Mouse (Mus musculus): ENCODE results near the gene Ppp6c. TPM values are rescaled to one million over a fixed set of nuclear protein-coding genes. Genes with fewer than 3 reads are reported as not detected.

Ppp6c gene
- polyA plus RNA-seq, 1 experiment, result 24.1 TPM

DNA sequence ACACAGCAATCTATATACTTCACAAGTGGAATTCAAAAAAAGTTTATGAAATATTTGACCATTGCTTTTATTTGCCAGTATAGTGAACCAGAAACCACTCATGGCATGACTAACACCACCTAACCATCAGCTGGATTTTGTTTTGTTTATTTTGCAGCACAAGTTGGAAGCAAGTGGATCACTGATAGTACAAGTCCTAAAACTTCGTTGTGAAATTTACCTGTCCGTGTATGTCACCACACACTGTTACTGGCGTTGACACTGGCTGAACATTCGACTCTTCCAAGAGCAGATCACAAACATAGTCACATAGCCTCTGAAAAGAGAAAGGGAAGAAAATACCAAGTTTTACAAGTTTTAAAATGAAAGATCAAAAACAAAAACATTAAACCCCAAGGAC is 15.5 kb downstream of the Ppp6c start:
- Histone ChIP-seq H3K4me3 (replicated peaks; ENCODE audit: extremely low read depth, low read depth, low read length) (no peak overlapping the region), H3K4me1 (ENCODE audit: control insufficient read depth, insufficient read depth, low read length) (no peaks in the 10 kb centered on the region; the same call in 1 of the 2 replicates)
- DNase-seq, result no peak
- TF ChIP-seq POLR2A (IDR thresholded peaks at IDR 0.05; ENCODE audit: borderline replicate concordance, extremely low read depth, low read depth, low read length) (no peak), CTCF (IDR thresholded peaks at IDR 0.05; ENCODE audit: insufficient read depth, low read length) (no peak)
- WGBS, result 74% methylated on average over 4 of the region's 4 CpGs

DNA sequence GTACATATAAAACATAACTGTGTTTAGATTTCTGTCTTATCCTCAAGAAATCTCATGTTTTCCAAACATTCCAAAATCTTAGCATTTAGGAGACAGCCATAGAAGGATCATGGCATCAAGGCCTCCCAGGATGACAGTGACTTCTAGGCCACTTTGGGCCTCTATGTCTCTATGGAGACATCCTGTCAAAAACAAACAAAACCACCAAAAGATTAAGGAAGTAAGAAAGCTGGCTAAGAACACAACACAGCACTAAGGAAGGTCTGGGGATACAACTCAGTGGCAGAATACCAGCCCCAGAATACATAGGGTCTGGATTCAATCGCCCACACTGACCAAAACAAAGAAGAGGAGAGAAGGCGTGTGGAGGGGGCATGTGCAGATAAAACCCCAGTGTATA is 22.9 kb downstream of the Ppp6c start:
- DNase-seq, result no peak
- Histone ChIP-seq H3K4me3 (replicated peaks; ENCODE audit: extremely low read depth, low read depth, low read length) (no peak overlapping the region), H3K4me1 (ENCODE audit: control insufficient read depth, insufficient read depth, low read length) (no peaks in the 10 kb centered on the region)
- TF ChIP-seq CTCF (IDR thresholded peaks at IDR 0.05; ENCODE audit: insufficient read depth, low read length) (no peak), POLR2A (IDR thresholded peaks at IDR 0.05; ENCODE audit: borderline replicate concordance, extremely low read depth, low read depth, low read length) (no peak)
- whole genome bisulfite sequencing, result 86% methylated on average over 2 of the region's 2 CpGs

DNA sequence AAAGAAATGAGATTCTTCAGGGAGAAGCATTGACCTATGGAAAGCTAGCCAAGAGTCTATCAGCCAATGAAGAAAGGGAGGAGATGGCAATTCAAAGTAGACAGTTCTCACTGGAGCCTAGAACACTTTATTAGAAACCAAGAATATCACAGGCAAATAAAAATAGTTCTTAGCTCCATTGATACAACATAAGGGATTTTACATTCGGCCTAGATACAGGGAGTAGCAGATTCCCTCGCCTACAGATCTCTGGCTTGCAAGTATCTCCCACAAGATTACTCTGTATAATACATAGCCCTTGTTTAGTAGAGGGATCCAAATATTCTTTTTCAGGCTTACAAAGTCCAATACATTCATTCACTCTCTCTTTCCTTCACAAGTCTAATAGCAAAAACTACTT is 31.4 kb downstream of the Ppp6c start:
- peaks cover 2% of the 10 kb centered on the region for H3K4me1 ChIP-seq (ENCODE audit: control insufficient read depth, insufficient read depth, low read length)
- no peak overlapping the region for H3K4me3 ChIP-seq (replicated peaks; ENCODE audit: extremely low read depth, low read depth, low read length)
- TF ChIP-seq CTCF (IDR thresholded peaks at IDR 0.05; ENCODE audit: insufficient read depth, low read length) (no peak), POLR2A (IDR thresholded peaks at IDR 0.05; ENCODE audit: borderline replicate concordance, extremely low read depth, low read depth, low read length) (no peak)
- DNase-seq, result no peak
- 98% methylated on average over 2 of the region's 2 CpGs for WGBS

DNA sequence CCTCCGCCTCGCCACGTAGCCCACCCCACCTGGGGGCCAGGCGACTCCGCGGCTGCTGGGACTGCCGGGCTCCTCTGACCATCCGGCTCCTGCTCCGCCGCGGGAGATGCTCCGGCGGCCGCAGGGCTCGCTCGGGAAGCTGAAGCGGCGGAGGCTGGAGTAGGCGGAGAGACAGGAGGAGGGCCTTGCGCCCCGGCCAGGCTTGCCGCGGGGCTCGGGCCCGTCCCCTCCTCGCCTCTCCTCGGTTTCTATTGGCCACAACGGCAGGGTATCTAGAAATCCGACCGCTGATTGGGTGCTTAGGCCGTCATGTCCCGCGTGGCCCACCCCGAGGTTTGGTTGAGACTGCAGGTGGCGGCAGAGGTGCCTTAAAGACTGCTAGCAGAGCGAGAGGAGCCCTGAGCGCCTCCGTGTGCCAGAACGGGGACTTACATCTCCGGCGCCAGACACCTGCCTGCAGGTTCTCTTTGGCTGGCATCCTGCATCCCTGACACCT is 35.6 kb downstream of the Ppp6c start, which contains the start of gene Scai:
Scai (minus strand) TSS at position 174 of the 496 bp plus-strand sequence.
- DNase-seq, result peak; percentile 95
- peak; percentile 71 for TF ChIP-seq CTCF (IDR thresholded peaks at IDR 0.05; ENCODE audit: insufficient read depth, low read length)
- TF ChIP-seq POLR2A (IDR thresholded peaks at IDR 0.05; ENCODE audit: borderline replicate concordance, extremely low read depth, low read depth, low read length), result no peak
- Histone ChIP-seq H3K4me3 (replicated peaks; ENCODE audit: extremely low read depth, low read depth, low read length) (peak within 1 kb of the TSS; percentile 76), H3K4me1 (ENCODE audit: control insufficient read depth, insufficient read depth, low read length) (peaks cover 4% of the 10 kb centered on the region)
- under 1% methylated on average over 41 of the region's 41 CpGs for WGBS

DNA sequence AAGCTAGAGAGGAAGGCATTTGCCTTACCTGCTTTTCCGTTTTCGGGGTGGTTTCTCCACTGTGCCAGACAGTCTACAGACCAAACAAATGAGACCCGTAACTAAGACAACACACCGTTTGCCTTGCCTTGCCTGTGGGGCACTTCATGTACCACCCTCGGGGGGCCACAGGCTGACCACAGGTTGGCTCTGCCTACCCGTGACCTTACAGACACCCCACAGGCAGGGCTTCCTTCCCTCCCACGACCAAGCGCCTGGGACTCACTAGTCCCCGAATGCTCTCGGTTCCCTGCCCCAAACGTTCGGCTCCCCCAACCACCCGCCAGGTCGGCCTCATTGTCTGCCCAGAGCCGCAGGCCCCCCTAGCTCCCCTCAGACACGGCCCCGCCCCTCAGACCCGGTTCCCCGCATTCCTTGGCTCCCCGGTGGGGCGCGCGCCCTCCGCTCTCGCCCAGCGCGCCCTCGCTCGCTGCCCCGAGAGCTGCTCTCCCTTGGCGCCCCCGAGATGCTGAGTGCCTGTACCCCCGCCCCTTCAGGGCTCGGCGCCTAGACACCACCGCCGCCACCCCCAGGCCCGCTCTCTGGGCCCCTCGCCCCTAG is 36.2 kb downstream of the Ppp6c start:
- WGBS, result under 1% methylated on average over 34 of the region's 39 CpGs
- TF ChIP-seq CTCF (IDR thresholded peaks at IDR 0.05; ENCODE audit: insufficient read depth, low read length), result no peak
- TF ChIP-seq POLR2A (IDR thresholded peaks at IDR 0.05; ENCODE audit: borderline replicate concordance, extremely low read depth, low read depth, low read length), result no peak
- DNase-seq, result no peak

DNA sequence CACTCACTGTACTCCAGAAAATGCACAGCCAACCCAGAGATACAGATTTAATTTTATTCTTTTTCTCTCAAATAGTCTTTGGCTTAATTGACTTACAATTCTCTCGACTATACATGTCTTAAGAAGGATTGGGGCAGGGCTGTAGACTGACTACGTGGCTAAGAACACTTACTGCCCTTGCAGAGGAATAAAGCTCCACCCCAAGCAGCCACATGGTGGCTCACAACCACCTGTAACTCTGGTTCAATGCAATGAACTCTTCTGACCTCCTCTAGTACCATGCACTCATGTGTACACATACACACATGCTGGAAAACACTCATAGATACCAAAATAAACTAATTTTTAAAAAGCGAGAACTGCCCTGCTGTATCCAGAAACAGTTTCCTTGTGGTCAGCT is 40.3 kb downstream of the Ppp6c start:
- WGBS, result 60% methylated on average over 3 of the region's 3 CpGs

More for the DNA sequence above, 36.2 kb downstream of the Ppp6c start:
- Histone ChIP-seq H3K4me3 (replicated peaks; ENCODE audit: extremely low read depth, low read depth, low read length) (peak overlapping the region; percentile 76), H3K4me1 (ENCODE audit: control insufficient read depth, insufficient read depth, low read length) (peaks cover 4% of the 10 kb centered on the region)

DNA sequence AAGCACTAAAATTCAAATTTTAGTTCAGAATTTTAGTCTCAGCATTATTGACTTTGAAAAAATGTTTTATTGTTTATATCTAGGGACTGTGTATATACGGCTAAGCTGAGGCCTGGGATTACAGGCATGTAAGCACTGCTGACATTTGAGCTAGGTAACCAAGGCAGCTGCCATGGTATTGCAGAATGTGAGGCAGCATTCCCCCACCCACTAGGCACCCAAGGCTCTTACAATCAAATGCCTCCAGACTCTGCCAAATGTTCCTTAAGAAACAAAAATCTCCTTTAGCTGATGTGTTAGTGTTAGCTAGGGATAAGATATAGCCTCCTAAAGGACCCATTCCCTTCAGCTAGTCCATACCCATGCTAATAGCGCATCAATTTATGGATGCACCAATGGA is 42.7 kb downstream of the Ppp6c start:
- Histone ChIP-seq H3K4me3 (replicated peaks; ENCODE audit: extremely low read depth, low read depth, low read length) (no peak overlapping the region), H3K4me1 (ENCODE audit: control insufficient read depth, insufficient read depth, low read length) (no peaks in the 10 kb centered on the region)
- TF ChIP-seq CTCF (IDR thresholded peaks at IDR 0.05; ENCODE audit: insufficient read depth, low read length) (no peak), POLR2A (IDR thresholded peaks at IDR 0.05; ENCODE audit: borderline replicate concordance, extremely low read depth, low read depth, low read length) (no peak)
- DNase-seq, result no peak
- WGBS, result 88% methylated on average over 2 of the region's 2 CpGs

More for the DNA sequence above, 40.3 kb downstream of the Ppp6c start:
- no peak for TF ChIP-seq CTCF (IDR thresholded peaks at IDR 0.05; ENCODE audit: insufficient read depth, low read length)
- TF ChIP-seq POLR2A (IDR thresholded peaks at IDR 0.05; ENCODE audit: borderline replicate concordance, extremely low read depth, low read depth, low read length), result no peak
- Histone ChIP-seq H3K4me1 (ENCODE audit: control insufficient read depth, insufficient read depth, low read length) (peaks cover 4% of the 10 kb centered on the region), H3K4me3 (replicated peaks; ENCODE audit: extremely low read depth, low read depth, low read length) (no peak overlapping the region)
- no peak for DNase-seq

DNA sequence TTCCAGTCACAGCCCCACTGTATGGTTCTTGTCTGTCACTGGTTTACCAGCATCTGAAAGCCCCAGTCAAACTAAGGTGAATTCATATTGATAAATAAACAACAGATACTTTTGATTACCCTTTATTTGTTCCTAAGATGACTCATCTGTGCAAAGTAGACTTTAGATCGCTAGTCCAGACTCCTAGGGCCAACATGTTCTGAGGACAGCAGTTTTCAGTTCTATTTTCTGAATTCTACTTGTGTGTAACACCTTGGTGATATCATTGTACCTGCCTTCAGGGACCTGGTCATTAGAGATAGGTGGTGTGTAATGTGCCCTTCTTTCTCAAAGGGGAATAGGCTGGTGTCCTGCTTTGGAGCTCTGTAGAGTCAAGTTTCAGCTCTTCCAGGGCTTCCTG is 65.3 kb downstream of the Ppp6c start:
- no peak for DNase-seq
- Histone ChIP-seq H3K4me3 (replicated peaks; ENCODE audit: extremely low read depth, low read depth, low read length) (no peak overlapping the region), H3K4me1 (ENCODE audit: control insufficient read depth, insufficient read depth, low read length) (no peaks in the 10 kb centered on the region)
- 68% methylated on average over 1 of the region's 1 CpGs for WGBS
- TF ChIP-seq POLR2A (IDR thresholded peaks at IDR 0.05; ENCODE audit: borderline replicate concordance, extremely low read depth, low read depth, low read length) (no peak), CTCF (IDR thresholded peaks at IDR 0.05; ENCODE audit: insufficient read depth, low read length) (no peak)

DNA sequence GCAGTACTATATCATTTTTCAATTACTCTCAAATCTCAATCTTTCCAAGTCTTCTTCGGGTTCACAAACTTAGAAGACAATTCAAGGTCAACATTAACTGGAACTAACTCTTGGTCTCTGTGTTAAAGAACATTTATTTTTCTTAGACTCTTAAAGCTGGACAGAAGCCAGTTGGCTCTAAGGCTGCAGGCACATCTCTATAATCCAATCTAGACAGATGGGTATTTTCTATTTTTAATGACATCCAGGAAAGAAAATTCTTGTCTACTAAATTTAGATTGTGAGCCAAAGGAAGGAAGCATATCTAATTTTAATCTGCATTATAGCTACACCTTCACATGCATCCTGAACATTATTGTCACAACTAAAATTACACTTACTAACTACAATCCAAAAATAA is 68.3 kb downstream of the Ppp6c start:
- DNase-seq, result no peak
- Histone ChIP-seq H3K4me3 (replicated peaks; ENCODE audit: extremely low read depth, low read depth, low read length) (no peak overlapping the region), H3K4me1 (ENCODE audit: control insufficient read depth, insufficient read depth, low read length) (no peaks in the 10 kb centered on the region)
- WGBS, result 36% methylated on average over 1 of the region's 1 CpGs
- no peak for TF ChIP-seq CTCF (IDR thresholded peaks at IDR 0.05; ENCODE audit: insufficient read depth, low read length)
- TF ChIP-seq POLR2A (IDR thresholded peaks at IDR 0.05; ENCODE audit: borderline replicate concordance, extremely low read depth, low read depth, low read length), result no peak

DNA sequence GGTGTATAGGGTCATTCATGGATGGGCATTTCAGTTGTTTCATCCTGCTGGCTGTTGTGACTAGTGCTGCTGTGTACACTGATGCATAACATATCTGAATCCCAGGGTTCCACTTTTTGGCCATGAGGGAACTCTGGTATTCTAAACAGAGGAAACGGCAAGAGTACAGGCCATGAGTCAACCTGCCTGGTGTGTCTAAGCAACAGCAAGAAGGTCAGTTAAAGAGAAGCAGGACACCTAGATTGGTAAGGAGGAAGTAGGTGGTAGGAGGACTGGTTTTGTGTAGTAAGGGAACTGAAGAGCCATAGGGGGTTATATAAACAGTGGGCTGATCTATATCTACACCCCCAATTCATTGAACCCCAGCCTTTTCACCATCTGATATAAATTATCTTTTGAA is 69.4 kb downstream of the Ppp6c start:
- Histone ChIP-seq H3K4me1 (ENCODE audit: control insufficient read depth, insufficient read depth, low read length) (no peaks in the 10 kb centered on the region), H3K4me3 (replicated peaks; ENCODE audit: extremely low read depth, low read depth, low read length) (no peak overlapping the region)
- DNase-seq, result no peak
- WGBS, result 47% methylated on average over 1 of the region's 1 CpGs
- TF ChIP-seq CTCF (IDR thresholded peaks at IDR 0.05; ENCODE audit: insufficient read depth, low read length) (no peak), POLR2A (IDR thresholded peaks at IDR 0.05; ENCODE audit: borderline replicate concordance, extremely low read depth, low read depth, low read length) (no peak)

All from lung, adult 2 months (tissue).